Mouse (Mus musculus) gastrocnemius, adult 2 months (tissue): ENCODE measurements at regions not wholly inside any gene's neighbourhood (a gene's known extent, or its start where the extent isn't known, plus 50 kb on each side); places are given as distances from the start of the nearest gene placed in this dataset.
"Not testable (repeated sequence)": the region's sequence is repeated elsewhere in the genome, so short reads cannot be mapped to it uniquely, and the experiment has no call there.

Experiments used
- DNase-seq: peaks from one replicate; pipeline ENCODE4 v3.0.0; 2022
- H3K27ac ChIP-seq: fragments of 200-600 bp; 2 replicates; pipeline ENCODE4 v1.8.1; 2022; ENCODE audit warnings: mild to moderate bottlenecking
- H3K4me3 ChIP-seq: fragments of 200-600 bp; 2 replicates; pipeline ENCODE4 v1.8.1; 2022; ENCODE audit warnings: mild to moderate bottlenecking, moderate library complexity
- CTCF ChIP-seq: fragments of 200-600 bp; IDR thresholded peaks from 2 replicates; pipeline ENCODE4 v1.8.1; 2022; ENCODE audit warnings: antibody characterized with exemption, mild to moderate bottlenecking, moderate library complexity
- intact Hi-C: fragments of 180-260 bp; cut with DNase I; formaldehyde crosslinking; loops from one replicate; pipeline ENCODE4 v1.15.1; 2025

DNA sequence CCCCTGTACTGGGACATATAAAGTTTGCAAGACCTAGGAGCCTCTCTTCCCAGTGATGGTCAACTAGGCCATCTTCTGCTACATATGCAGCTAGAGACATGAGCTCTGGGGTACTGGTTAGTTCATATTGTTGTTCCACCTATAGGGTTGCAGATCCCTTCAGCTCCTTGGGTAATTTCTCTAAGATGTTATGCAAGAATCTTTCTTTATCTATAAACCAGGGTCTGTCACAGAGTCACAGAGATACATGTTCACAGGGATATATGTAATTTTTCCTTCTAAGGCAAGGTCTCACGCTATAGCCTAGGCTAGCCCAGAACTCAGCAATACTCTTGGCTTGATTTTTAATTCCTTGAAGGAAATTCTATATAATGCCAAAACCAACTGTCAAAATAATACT lies 56.9 kb downstream of the Zfp36l1 start:
- H3K27ac ChIP-seq, DNase-seq, intact Hi-C loops, H3K4me3 ChIP-seq: not testable (repeated sequence)

DNA sequence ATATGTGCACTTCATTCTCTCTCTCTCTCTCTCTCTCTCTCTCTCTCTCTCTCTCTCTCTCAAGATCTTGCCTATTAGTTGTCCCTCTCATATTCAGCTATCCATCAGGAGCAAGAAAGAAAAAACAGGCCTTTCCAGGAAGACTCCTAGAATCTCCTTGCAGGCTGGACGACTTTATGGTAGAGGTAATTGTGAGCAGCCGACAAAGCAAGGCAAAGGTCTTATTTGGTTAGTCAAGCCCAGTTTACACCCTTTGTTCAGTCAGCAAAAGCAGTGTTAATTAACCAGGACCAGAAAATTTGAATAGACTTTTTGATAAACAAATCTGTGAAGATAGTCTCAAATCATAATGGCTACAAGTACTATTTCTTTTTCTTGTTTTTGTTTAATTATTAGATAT lies 57.4 kb downstream of the Zfp36l1 start:
- H3K4me3 ChIP-seq: no peak overlapping the region
- no peak for TF ChIP-seq CTCF
- no peak overlapping the region for H3K27ac ChIP-seq
- intact Hi-C loops: no loop called here
- DNase-seq: no peak

DNA sequence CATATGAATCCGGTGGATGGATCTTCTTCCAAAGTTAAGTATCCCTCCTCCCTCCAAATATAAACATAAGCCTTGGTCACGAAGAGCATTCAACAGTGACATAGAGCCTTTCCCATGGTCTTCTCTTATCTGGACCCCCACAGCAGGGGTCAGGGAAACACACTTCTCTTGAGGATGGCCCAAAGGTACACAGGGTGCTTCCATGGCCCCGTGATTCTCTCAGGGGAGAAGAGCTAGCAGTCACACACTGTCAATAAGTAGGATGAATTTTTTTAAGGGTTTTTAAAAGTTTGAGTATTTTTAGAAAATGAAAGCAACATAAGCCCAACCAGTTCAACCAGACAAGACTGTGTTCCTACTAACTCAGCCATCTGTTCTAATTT lies 58.2 kb downstream of the Zfp36l1 start:
- no peak for TF ChIP-seq CTCF
- no peak overlapping the region for H3K4me3 ChIP-seq
- intact Hi-C loops: no loop called here
- DNase-seq: no peak
- peak overlapping the region; percentile 62 for H3K27ac ChIP-seq

DNA sequence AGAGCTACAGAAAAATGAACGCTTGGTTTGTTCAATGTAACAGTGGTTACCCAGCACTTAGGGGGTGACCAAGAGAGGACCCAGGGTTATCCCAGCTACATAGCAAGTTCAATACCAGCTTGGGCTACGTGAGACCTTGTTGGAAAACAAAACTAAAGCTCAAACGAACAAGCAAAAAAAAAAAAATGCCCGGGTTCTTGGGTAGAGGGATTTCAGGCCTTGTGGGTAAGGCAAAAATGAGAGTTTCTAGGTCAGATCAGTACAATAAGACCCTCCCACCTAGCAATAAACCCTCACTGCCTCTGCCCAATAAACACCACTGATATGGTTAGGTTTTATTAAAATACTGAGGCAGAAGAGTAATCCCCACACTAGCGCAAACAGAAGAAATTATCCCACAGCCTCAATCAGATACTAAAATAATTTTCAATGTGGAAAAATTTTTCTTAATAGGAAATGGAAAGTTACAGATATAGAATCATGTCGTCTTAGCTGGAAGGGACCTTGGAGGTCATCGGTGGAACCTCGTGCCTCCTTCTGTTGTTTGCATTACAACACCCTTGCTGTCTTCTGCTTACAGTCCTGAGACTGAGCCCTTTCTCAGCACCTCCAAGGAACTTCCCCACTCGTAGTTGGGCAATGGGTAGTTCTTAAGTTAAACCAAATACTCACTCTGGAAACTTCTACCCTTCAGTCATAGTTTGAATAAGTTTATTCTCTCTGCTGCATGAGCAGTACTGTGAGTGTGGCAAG lies 58.7 kb downstream of the Zfp36l1 start:
- DNase-seq: no peak
- TF ChIP-seq CTCF: no peak
- H3K27ac ChIP-seq: peak overlapping the region; percentile 62
- H3K4me3 ChIP-seq: no peak overlapping the region
- intact Hi-C loops: no loop called here

DNA sequence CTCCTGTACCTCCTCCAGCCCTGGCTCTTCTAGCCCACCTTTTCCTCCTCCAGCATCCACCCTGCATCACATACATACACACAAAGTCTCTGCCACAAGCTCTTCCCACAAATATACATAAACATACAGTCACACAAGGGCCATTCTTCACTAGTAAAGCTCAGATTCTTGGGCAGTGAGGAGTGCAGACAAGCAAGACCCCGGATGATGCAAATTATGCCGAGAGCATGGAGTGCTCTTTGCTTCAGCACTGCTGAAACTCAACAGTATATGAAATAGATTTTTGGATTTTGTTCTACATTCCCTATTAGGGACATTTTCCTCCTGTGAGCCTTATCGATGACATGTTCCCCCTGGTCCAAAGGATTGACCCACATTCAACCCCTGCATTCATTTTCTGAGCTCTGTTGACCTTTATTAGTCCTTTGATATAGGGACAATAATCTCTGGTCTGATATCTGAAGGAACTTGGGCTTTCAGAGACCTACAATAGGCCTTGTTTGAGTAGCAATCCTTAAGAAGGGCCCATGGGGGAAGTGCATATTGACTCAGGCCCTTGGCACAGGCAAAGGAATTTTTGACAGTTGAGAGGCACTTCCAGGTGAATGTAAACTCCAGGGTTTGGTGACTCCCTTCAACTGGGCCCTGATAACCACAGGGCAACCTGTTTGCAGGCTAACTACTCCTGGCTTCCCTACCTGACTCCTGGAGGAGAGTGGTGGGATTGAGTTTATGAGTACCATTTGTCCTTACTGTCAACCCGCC lies 64.4 kb downstream of the Zfp36l1 start:
- intact Hi-C loops: no loop called here
- Histone ChIP-seq H3K4me3 (no peak overlapping the region), H3K27ac (no peak overlapping the region)
- no peak for DNase-seq
- TF ChIP-seq CTCF: no peak

DNA sequence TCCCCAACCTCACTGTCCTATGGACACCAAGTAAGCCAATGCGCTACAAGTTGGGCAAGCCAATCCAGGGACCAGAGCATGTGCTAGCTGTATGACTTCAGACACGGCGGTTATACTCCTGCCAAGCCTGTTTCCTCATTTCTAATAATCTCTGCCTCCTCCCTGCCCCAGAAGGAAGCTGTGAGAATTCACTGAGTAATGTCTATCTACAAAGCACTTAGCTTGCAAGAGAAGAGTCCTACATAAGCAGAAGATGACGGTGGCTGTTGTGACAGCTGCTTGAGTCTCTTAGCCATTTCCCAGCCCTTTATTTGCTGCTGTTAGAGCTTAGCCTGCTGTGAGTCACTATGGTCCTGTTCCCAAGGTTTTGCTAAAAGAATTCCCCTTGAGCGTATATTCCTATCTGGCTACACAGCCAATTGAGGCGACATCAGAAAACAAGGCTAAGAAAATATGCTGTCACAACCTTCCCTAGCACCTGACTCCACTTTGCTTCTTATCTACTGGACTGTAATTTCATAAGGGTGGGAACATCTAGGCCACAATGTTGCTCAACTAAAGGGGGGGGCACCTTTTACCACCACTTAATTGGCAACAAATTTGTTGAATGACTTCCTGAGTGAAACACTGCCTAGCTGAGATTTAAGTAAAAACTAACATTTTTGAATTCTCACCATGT lies 66.0 kb downstream of the Zfp36l1 start:
- H3K4me3 ChIP-seq: no peak overlapping the region
- no peak for DNase-seq
- H3K27ac ChIP-seq: peak overlapping the region; percentile 3; the same call in 1 of the 2 replicates
- no peak for TF ChIP-seq CTCF
- intact Hi-C loops: loop anchor here (2.0 kb wide), 1 partner anchor 16 kb away; no protein-coding TSS in a partner anchor

DNA sequence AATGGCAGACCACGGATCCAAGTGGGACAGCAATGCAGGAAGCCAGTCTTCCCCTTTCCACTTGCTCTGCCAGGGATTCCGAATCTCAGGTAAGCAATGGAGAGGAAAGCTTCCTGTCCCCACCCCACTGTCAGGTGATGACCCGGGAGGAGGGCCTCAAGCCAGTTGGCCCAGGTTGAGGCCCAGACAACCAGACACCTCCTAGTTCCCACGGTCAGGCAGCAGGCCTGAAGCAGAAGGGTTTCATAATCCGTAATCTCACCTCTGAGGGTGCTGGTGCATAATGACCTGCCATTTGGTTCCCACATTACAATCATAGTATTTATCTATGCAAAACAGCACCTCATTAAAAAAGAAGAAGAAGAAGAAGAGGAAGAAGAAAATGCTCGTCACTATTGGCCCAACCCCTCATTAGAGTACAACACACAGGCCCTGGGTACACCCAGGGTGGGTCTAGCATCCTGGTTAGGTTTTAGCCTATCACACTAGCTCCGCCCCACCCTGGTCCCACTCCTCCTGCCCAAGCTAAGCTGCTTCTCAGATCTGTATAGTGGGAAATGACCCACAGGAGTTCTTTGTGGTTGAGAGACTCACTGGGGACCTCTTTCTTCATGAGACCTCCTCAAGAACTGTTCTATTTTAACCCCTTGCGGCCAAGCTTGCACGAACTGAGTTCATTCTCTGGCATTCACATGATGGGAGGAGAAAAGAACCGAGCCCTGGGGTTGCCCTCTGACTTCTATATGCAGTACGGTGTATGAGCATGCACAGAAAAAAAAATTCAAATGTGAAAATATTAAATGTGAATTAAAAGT lies 71.1 kb downstream of the Zfp36l1 start:
- no peak for TF ChIP-seq CTCF
- Histone ChIP-seq H3K4me3 (no peak overlapping the region), H3K27ac (peak overlapping the region; percentile 84)
- intact Hi-C loops: no loop called here
- DNase-seq: peak; percentile 78

DNA sequence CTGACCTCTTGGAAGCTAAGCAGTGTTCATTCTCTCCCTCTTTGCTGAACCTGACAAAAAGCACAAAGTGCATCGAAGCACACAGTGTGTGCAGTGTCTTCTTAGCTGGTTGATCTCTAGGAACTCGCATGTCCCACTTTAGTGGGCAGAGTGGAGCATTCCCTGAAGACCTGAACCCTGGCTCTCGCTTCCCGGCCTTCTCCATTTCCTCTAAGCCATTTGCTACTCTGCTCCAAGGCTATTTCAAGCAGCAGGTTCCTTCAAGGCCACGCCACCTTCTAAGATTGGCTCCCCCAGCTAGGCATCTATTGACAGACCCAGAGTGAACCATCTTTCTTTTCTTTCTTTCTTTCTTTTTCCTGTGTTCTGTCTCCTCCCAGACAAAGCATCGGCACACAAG lies 71.8 kb downstream of the Zfp36l1 start:
- peak overlapping the region; percentile 84 for H3K27ac ChIP-seq
- peak; percentile 62 for DNase-seq
- no peak overlapping the region for H3K4me3 ChIP-seq
- intact Hi-C loops: no loop called here
- no peak for TF ChIP-seq CTCF

DNA sequence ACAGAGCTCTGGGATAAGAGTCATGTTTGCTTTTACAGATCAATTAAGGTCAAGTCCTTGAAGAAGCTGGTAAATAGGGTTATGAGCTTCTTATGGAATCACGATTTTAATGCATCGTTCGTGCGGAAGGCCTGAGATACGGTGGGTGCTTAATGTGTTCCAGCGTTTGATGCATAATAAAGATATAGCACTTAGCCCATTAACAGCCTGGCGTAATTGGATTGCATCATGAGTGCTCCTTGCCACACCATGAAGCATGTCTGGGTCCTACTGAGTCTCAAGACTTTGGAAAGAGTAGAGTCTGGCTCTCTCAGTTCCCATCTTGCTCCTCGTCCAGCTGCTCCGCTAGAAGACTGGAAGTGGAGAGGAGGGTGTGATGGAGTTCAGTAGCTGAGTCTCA lies 72.6 kb downstream of the Zfp36l1 start:
- TF ChIP-seq CTCF: no peak
- intact Hi-C loops: no loop called here
- no peak overlapping the region for H3K27ac ChIP-seq
- no peak for DNase-seq
- H3K4me3 ChIP-seq: no peak overlapping the region

DNA sequence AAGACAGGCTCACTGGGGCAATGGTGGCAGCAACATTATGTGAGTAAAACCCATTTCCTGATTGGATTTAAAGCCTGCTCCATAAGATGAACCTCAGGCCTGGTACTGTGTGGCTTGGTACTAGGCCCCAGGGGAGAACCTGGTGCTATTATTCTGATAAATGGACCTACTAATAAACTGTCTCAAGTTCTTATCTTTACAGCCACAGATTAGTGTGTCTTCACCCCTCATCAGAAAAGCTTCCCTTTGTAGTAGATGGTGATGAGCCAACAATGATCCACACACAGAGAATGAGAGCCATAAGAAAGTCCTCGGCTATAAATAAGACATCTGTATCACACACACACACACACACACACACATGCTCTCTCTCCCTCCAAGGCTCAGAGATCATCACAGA lies 73.7 kb downstream of the Zfp36l1 start:
- Histone ChIP-seq H3K27ac (no peak overlapping the region), H3K4me3 (no peak overlapping the region)
- DNase-seq: no peak
- intact Hi-C loops: no loop called here
- TF ChIP-seq CTCF: no peak

DNA sequence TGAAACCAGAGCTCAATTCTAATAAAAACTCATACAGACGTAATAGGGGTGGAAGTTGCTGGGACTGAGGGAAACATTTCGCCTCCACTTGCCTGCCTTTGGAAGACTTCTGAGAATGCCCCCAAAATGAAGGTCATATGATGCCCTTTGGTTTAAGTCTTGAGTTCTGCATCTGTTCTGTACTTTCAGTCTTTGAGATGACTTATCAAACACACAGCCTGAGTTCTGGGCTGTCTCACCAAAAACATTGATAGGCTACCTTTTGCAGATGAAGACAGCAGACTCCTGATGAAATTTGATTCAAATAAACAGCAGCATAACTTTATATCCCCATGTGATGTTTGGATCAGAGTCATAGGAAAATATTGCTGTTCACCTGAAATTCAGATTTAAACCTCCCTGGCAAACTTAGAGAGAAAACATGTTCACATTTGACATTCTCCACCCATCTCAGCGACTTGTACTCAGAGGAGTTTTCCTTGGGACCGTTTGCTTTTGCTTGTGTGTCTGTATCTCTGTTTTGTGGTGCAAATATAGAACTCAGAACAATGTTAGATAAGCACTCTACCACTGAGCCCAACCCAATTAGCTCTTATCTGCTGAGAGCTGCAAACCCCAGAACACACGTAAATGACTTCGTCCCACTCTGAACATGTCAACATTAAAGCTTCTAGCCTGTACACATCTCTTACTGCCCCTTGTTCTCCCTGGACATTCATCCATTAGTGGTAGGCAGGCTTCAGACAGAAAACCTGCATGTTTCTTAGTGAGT lies 77.1 kb downstream of the Zfp36l1 start:
- H3K4me3 ChIP-seq: no peak overlapping the region
- no peak for TF ChIP-seq CTCF
- H3K27ac ChIP-seq: peak overlapping the region; percentile 54
- DNase-seq: no peak
- intact Hi-C loops: no loop called here

DNA sequence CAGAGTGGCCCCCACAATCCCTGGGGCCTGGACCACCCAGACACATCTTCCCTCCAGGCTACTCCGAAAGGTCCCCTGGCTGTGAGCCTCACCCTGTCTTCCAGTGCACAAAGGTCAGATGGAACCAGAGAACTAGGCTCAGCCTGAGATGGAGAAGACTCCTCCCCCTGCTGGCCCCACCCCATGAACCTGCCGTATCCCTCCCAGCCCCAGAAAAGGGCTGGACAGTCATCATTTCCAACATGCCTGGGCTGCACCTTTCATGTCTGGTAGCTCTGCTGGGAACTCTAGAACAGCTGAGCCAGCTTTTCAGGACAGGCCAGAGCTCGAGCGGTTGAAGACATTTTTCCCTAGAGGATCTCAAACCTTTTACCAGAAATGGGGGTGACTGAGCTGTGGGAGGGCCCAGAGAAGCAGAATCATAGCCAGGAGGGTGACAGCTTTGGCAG lies 77.8 kb downstream of the Zfp36l1 start:
- peak overlapping the region; percentile 54 for H3K27ac ChIP-seq
- intact Hi-C loops: no loop called here

More for the DNA sequence above, 77.8 kb downstream of the Zfp36l1 start:
- no peak overlapping the region for H3K4me3 ChIP-seq
- no peak for TF ChIP-seq CTCF
- peak; percentile 69 for DNase-seq
